Mouse (Mus musculus) midbrain, embryonic 15.5 days (tissue): ENCODE measurements around the gene Cwc27. TPM values are rescaled to one million over a fixed set of nuclear protein-coding genes. Genes with fewer than 3 reads are reported as not detected.

Source experiments
- ATAC-seq: fragments of 200-750 bp; cut with Nextera tagmentation; replicated peaks from 2 replicates; pipeline ENCODE4 v1.8.0; 2017; ENCODE audit warnings: moderate TSS enrichment
- H3K27ac ChIP-seq: fragments of 300-500 bp; sonication (generic); 2 replicates; pipeline ENCODE4 v1.5.1; 2015; ENCODE audit warnings: mild to moderate bottlenecking, inconsistent platforms
- H3K27me3 ChIP-seq: fragments of 300-500 bp; sonication (generic); replicated peaks from 2 replicates; pipeline ENCODE4 v1.6.1; 2015; ENCODE audit warnings: inconsistent platforms
- H3K36me3 ChIP-seq: fragments of 300-500 bp; sonication (generic); replicated peaks from 2 replicates; pipeline ENCODE4 v1.6.1; 2015; ENCODE audit warnings: inconsistent platforms
- H3K4me1 ChIP-seq: fragments of 300-500 bp; sonication (generic); 2 replicates; pipeline ENCODE4 v1.6.1; 2015; ENCODE audit warnings: inconsistent platforms
- H3K4me2 ChIP-seq: fragments of 300-500 bp; sonication (generic); 2 replicates; pipeline ENCODE4 v1.6.1; 2015; ENCODE audit warnings: inconsistent platforms, mild to moderate bottlenecking, moderate library complexity
- H3K4me3 ChIP-seq: fragments of 300-500 bp; sonication (generic); 2 replicates; pipeline ENCODE4 v1.5.1; 2015; ENCODE audit warnings: mild to moderate bottlenecking, inconsistent platforms
- H3K9ac ChIP-seq: fragments of 300-500 bp; sonication (generic); 2 replicates; pipeline ENCODE4 v1.6.1; 2015; ENCODE audit warnings: mild to moderate bottlenecking, inconsistent platforms
- H3K9me3 ChIP-seq: fragments of 300-500 bp; sonication (generic); 2 replicates; pipeline ENCODE4 v1.6.1; 2016; ENCODE audit warnings: inconsistent platforms
- WGBS: fragments of 180-500 bp; shearing (Covaris S2); methylation state at CpG from one replicate; pipeline ENCODE4 v1.1.7; 2015; ENCODE audit warnings: mixed read lengths; 5-methylcytosine and 5-hydroxymethylcytosine counted together
- polyA plus RNA-seq: library from polyadenylated mRNA; unstranded; fragments of >200 nt; fragmentation: Nextera tagmentation; extraction: Ambion mirVana; gene quantifications from 2 replicates; pipeline ENCODE4 v1.2.1, GENCODE M21; 2015

Gene Cwc27
- polyA plus RNA-seq, 1 experiment from 2014 or later, result 25.1 TPM

- no peaks in the 10 kb centered on the region for H3K36me3 ChIP-seq
- no peak overlapping the region for H3K4me3 ChIP-seq
- H3K9me3 ChIP-seq, result no peaks in the 10 kb centered on the region
- peak; percentile 91 for ATAC-seq
- H3K27ac ChIP-seq, result peak overlapping the region; percentile 31; the same call in 1 of the 2 replicates
- H3K4me2 ChIP-seq, result no peak overlapping the region
- no peaks in the 10 kb centered on the region for H3K27me3 ChIP-seq
- peaks cover 5% of the 10 kb centered on the region; the same call in 1 of the 2 replicates for H3K4me1 ChIP-seq
- WGBS, result 43% methylated on average over 18 of the region's 18 CpGs
- H3K9ac ChIP-seq, result no peak overlapping the region
Observed at GRCm38 (mm10) chr13:104615999-104616810, 200.7 kb downstream of the Cwc27 start.

GRCm38 (mm10) chr13:104615111-104615510, 201.8 kb downstream of the Cwc27 start:
- Histone ChIP-seq H3K9ac (no peak overlapping the region), H3K27ac (no peak overlapping the region), H3K9me3 (no peaks in the 10 kb centered on the region), H3K4me2 (no peak overlapping the region), H3K27me3 (no peaks in the 10 kb centered on the region), H3K36me3 (no peaks in the 10 kb centered on the region), H3K4me1 (peaks cover 5% of the 10 kb centered on the region; the same call in 1 of the 2 replicates), H3K4me3 (no peak overlapping the region)
- 94% methylated on average over 7 of the region's 7 CpGs for WGBS
- ATAC-seq, result no peak

- no peak overlapping the region for H3K4me2 ChIP-seq
- H3K27me3 ChIP-seq, result no peaks in the 10 kb centered on the region
- H3K9ac ChIP-seq, result no peak overlapping the region
- WGBS, result 95% methylated on average over 4 of the region's 4 CpGs
- H3K4me1 ChIP-seq, result peaks cover 5% of the 10 kb centered on the region; the same call in 1 of the 2 replicates
- no peak overlapping the region for H3K27ac ChIP-seq
- no peak for ATAC-seq
- H3K36me3 ChIP-seq, result no peaks in the 10 kb centered on the region
- no peak overlapping the region for H3K4me3 ChIP-seq
- H3K9me3 ChIP-seq, result no peaks in the 10 kb centered on the region
Observed at GRCm38 (mm10) chr13:104611296-104611695, 205.6 kb downstream of the Cwc27 start.

- ATAC-seq, result no peak
- Histone ChIP-seq H3K4me2 (no peak overlapping the region), H3K27ac (no peak overlapping the region), H3K27me3 (no peaks in the 10 kb centered on the region), H3K4me1 (no peaks in the 10 kb centered on the region), H3K9me3 (no peaks in the 10 kb centered on the region), H3K36me3 (no peaks in the 10 kb centered on the region), H3K4me3 (no peak overlapping the region), H3K9ac (no peak overlapping the region)
- 88% methylated on average over 22 of the region's 22 CpGs for WGBS
Observed at GRCm38 (mm10) chr13:104610210-104611111, 206.5 kb downstream of the Cwc27 start.

GRCm38 (mm10) chr13:104608516-104608915, 208.4 kb downstream of the Cwc27 start:
- Histone ChIP-seq H3K36me3 (no peaks in the 10 kb centered on the region), H3K27me3 (no peaks in the 10 kb centered on the region), H3K4me3 (no peak overlapping the region), H3K4me2 (no peak overlapping the region), H3K9ac (no peak overlapping the region), H3K27ac (no peak overlapping the region), H3K4me1 (no peaks in the 10 kb centered on the region), H3K9me3 (no peaks in the 10 kb centered on the region)
- WGBS, result 87% methylated on average over 18 of the region's 18 CpGs
- no peak for ATAC-seq

- Histone ChIP-seq H3K4me3 (no peak overlapping the region), H3K4me1 (no peaks in the 10 kb centered on the region), H3K36me3 (no peaks in the 10 kb centered on the region), H3K27me3 (no peaks in the 10 kb centered on the region), H3K9ac (no peak overlapping the region), H3K27ac (no peak overlapping the region), H3K9me3 (no peaks in the 10 kb centered on the region), H3K4me2 (no peak overlapping the region)
- WGBS, result 79% methylated on average over 14 of the region's 14 CpGs
- no peak for ATAC-seq
Observed at GRCm38 (mm10) chr13:104606786-104607580, 210.0 kb downstream of the Cwc27 start.

- H3K4me2 ChIP-seq, result no peak overlapping the region
- H3K27ac ChIP-seq, result no peak overlapping the region
- no peak overlapping the region for H3K4me3 ChIP-seq
- no peak overlapping the region for H3K9ac ChIP-seq
- 89% methylated on average over 2 of the region's 2 CpGs for whole genome bisulfite sequencing
- no peaks in the 10 kb centered on the region for H3K36me3 ChIP-seq
- no peaks in the 10 kb centered on the region for H3K4me1 ChIP-seq
- H3K9me3 ChIP-seq, result no peaks in the 10 kb centered on the region
- H3K27me3 ChIP-seq, result no peaks in the 10 kb centered on the region
- no peak for ATAC-seq
Observed at GRCm38 (mm10) chr13:104605111-104605510, 211.8 kb downstream of the Cwc27 start.

GRCm38 (mm10) chr13:104602197-104602596, 214.7 kb downstream of the Cwc27 start:
- H3K36me3 ChIP-seq, result no peaks in the 10 kb centered on the region
- no peak for ATAC-seq
- H3K9ac ChIP-seq, result no peak overlapping the region
- H3K4me3 ChIP-seq, result no peak overlapping the region
- 78% methylated on average over 6 of the region's 6 CpGs for WGBS
- no peak overlapping the region for H3K27ac ChIP-seq
- H3K9me3 ChIP-seq, result no peaks in the 10 kb centered on the region
- H3K27me3 ChIP-seq, result no peaks in the 10 kb centered on the region
- H3K4me2 ChIP-seq, result no peak overlapping the region
- H3K4me1 ChIP-seq, result no peaks in the 10 kb centered on the region

GRCm38 (mm10) chr13:104601783-104602182, 215.2 kb downstream of the Cwc27 start:
- H3K4me3 ChIP-seq, result no peak overlapping the region
- no peaks in the 10 kb centered on the region for H3K4me1 ChIP-seq
- H3K27me3 ChIP-seq, result no peaks in the 10 kb centered on the region
- no peak overlapping the region for H3K27ac ChIP-seq
- no peaks in the 10 kb centered on the region for H3K9me3 ChIP-seq
- H3K4me2 ChIP-seq, result no peak overlapping the region
- 84% methylated on average over 3 of the region's 3 CpGs for WGBS
- H3K36me3 ChIP-seq, result no peaks in the 10 kb centered on the region
- ATAC-seq, result no peak
- H3K9ac ChIP-seq, result no peak overlapping the region

GRCm38 (mm10) chr13:104596199-104596598, 220.7 kb downstream of the Cwc27 start:
- WGBS, result 88% methylated on average over 4 of the region's 4 CpGs
- H3K4me3 ChIP-seq, result no peak overlapping the region
- H3K9ac ChIP-seq, result no peak overlapping the region
- H3K4me2 ChIP-seq, result no peak overlapping the region
- H3K9me3 ChIP-seq, result no peaks in the 10 kb centered on the region
- no peak for ATAC-seq
- no peaks in the 10 kb centered on the region for H3K27me3 ChIP-seq
- no peaks in the 10 kb centered on the region for H3K36me3 ChIP-seq
- H3K4me1 ChIP-seq, result no peaks in the 10 kb centered on the region
- H3K27ac ChIP-seq, result no peak overlapping the region

- ATAC-seq, result no peak
- WGBS, result 38% methylated on average over 4 of the region's 4 CpGs
Observed at GRCm38 (mm10) chr13:104594820-104595351, 222.1 kb downstream of the Cwc27 start.

More at GRCm38 (mm10) chr13:104594820-104595351, 222.1 kb downstream of the Cwc27 start:
- Histone ChIP-seq H3K27ac (no peak overlapping the region), H3K4me3 (no peak overlapping the region), H3K4me2 (no peak overlapping the region), H3K27me3 (no peaks in the 10 kb centered on the region), H3K9ac (no peak overlapping the region), H3K36me3 (no peaks in the 10 kb centered on the region), H3K9me3 (no peaks in the 10 kb centered on the region), H3K4me1 (no peaks in the 10 kb centered on the region)
